Mouse (Mus musculus) CH12.LX (cell line): ENCODE measurements around the gene Epha3.

ENCODE experiments used
- CTCF ChIP-seq, 2 experiments: IDR thresholded peaks in 1 of 2; conservative IDR thresholded peaks in 1 of 2; 2 replicates each; pipeline ENCODE4 v1.5.1; 2011 to 2012; ENCODE audit warnings: low read depth in 2 of 2, low read length in 2 of 2, improper control_type of control experiment in 1 of 2, inconsistent platforms in 1 of 2, mild to moderate bottlenecking in 1 of 2, moderate library complexity in 1 of 2
- EP300 ChIP-seq: IDR thresholded peaks from 2 replicates; pipeline ENCODE4 v1.6.1; 2011; ENCODE audit warnings: low read length, improper control_type of control experiment
- HCFC1 ChIP-seq: IDR thresholded peaks from 2 replicates; pipeline ENCODE4 v1.6.1; 2012; ENCODE audit warnings: low read depth, mild to moderate bottlenecking, inconsistent platforms, low read length, improper control_type of control experiment
- JUND ChIP-seq: conservative IDR thresholded peaks from 2 replicates; pipeline ENCODE4 v1.6.1; 2011; ENCODE audit warnings: low read depth, low read length, improper control_type of control experiment
- MAFK ChIP-seq: IDR thresholded peaks from 2 replicates; pipeline ENCODE4 v1.6.1; 2011; ENCODE audit warnings: low read length, improper control_type of control experiment; ENCODE audit not compliant: insufficient replicate concordance
- MAX ChIP-seq: IDR thresholded peaks from 2 replicates; pipeline ENCODE4 v1.6.1; 2011; ENCODE audit warnings: low read length, improper control_type of control experiment
- NELFE ChIP-seq: IDR thresholded peaks from 2 replicates; pipeline ENCODE4 v1.6.1; 2011; ENCODE audit warnings: low read depth, low read length, improper control_type of control experiment
- PAX5 ChIP-seq: IDR thresholded peaks from 2 replicates; pipeline ENCODE4 v1.6.1; 2012; ENCODE audit warnings: low read length, inconsistent platforms, mixed read lengths
- POLR2A ChIP-seq: IDR thresholded peaks from 2 replicates; pipeline ENCODE4 v1.6.1; 2011; ENCODE audit warnings: low read depth, mild to moderate bottlenecking, improper control_type of control experiment, low read length
- POLR2AphosphoS2 ChIP-seq: IDR thresholded peaks from 2 replicates; pipeline ENCODE4 v1.6.1; 2011; ENCODE audit warnings: low read depth, low read length, improper control_type of control experiment
- SIN3A ChIP-seq: IDR thresholded peaks from 2 replicates; pipeline ENCODE4 v1.6.1; 2012; ENCODE audit warnings: low read length, improper control_type of control experiment, inconsistent platforms
- TBP ChIP-seq: conservative IDR thresholded peaks from 2 replicates; pipeline ENCODE4 v1.6.1; 2011; ENCODE audit warnings: low read depth, low read length, improper control_type of control experiment
- USF1 ChIP-seq: IDR thresholded peaks from 2 replicates; pipeline ENCODE4 v1.6.1; 2014; ENCODE audit warnings: low read depth, mild to moderate bottlenecking, inconsistent platforms, low read length, improper control_type of control experiment
- ZC3H11A ChIP-seq: IDR thresholded peaks from 2 replicates; pipeline ENCODE4 v1.6.1; 2012; ENCODE audit warnings: low read depth, mild to moderate bottlenecking, inconsistent platforms, low read length, improper control_type of control experiment

DNA sequence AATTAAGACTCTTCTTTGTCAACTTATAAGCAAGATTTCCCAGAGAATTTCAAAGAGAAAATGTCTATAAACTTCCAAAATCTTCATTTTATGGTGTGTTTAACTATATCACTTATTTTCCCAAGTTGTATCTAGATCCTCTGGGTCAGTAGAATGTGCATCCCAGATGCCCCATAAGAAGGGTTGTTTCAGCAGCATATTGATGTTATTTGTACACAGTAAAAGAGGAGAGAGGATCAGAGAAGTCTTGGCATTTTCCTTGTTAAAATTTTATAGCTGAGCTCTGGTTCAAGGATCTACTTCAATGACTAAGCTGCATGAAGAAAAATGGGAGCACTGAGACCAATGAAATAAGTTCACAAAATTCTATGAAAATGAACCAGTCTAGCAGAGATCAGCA, 324.5 kb downstream of the Epha3 start:
- TF ChIP-seq HCFC1 (no peak), CTCF (conservative IDR thresholded peaks at IDR 0.05 in 1 of 2, IDR thresholded peaks at IDR 0.05 in 1 of 2; ENCODE audit: low read depth in 2 of 2, low read length in 2 of 2) (no peak), POLR2A (no peak), JUND (no peak), ZC3H11A (no peak), MAX (no peak), NELFE (no peak), USF1 (no peak), MAFK (no peak), EP300 (no peak), TBP (no peak), PAX5 (no peak), POLR2AphosphoS2 (no peak), SIN3A (no peak)
